Mouse (Mus musculus) CD4-positive, CD25-positive, alpha-beta regulatory T cell (primary cell): ENCODE measurements around the gene Stag3. TPM values are rescaled to one million over a fixed set of nuclear protein-coding genes. Genes with fewer than 3 reads are reported as not detected.

Source experiments
- polyA plus RNA-seq: library from polyadenylated mRNA; unstranded; fragments of 100-300 nt; shearing (Covaris generic); gene quantifications from one replicate; pipeline ENCODE4 v1.2.1, GENCODE M21; 2017

The Stag3 gene
- 0.77 TPM for polyA plus RNA-seq

GRCm38 (mm10) chr5:138279585-138280424, at the start of gene Stag3, which contains the start of the genes Gm43720 and Gpc2:
Stag3 (plus strand) TSS chr5:138280240.
Gm43720 (minus strand) TSS chr5:138279958.
Gpc2 (minus strand) TSS chr5:138280005.

GRCm38 (mm10) chr5:138255353-138256093, 24.5 kb upstream of the Stag3 start, which contains the start of gene Lamtor4:
Lamtor4 (plus strand) TSS chr5:138255482.

GRCm38 (mm10) chr5:138263260-138264206, 16.5 kb upstream of the Stag3 start, which contains the start of gene BC037034:
BC037034 (minus strand) TSS chr5:138264033.

GRCm38 (mm10) chr5:138272409-138272923, 7.6 kb upstream of the Stag3 start, which contains the start of gene Gal3st4:
Gal3st4 (minus strand) TSS chr5:138272840.

GRCm38 (mm10) chr5:138341661-138342060, 61.6 kb downstream of the Stag3 start, which contains the start of gene Pvrig:
Pvrig (plus strand) TSS chr5:138341961.

Other genes starting within 250 kb of the Stag3 start
- not detected for gene Smok3c, start 227.0 kb upstream of the Stag3 start, polyA plus RNA-seq
- 16.0 TPM for gene Zkscan1, start 195.2 kb upstream of the Stag3 start, polyA plus RNA-seq
- 23.6 TPM for gene Zscan21, start 163.3 kb upstream of the Stag3 start, polyA plus RNA-seq
- gene Zfp113, start 124.5 kb upstream of the Stag3 start, polyA plus RNA-seq, result 20.1 TPM
- 208 TPM for gene Cops6, start 119.2 kb upstream of the Stag3 start, polyA plus RNA-seq
- 10.9 TPM for gene Ap4m1, start 108.2 kb upstream of the Stag3 start, polyA plus RNA-seq
- gene Mcm7, start 107.8 kb upstream of the Stag3 start, polyA plus RNA-seq, result 85.2 TPM
- 50.7 TPM for gene Taf6, start 92.8 kb upstream of the Stag3 start, polyA plus RNA-seq
- 16.3 TPM for gene Cnpy4, start 92.8 kb upstream of the Stag3 start, polyA plus RNA-seq
- 1.5 TPM for gene Mblac1, start 85.9 kb upstream of the Stag3 start, polyA plus RNA-seq
- gene Nxpe5, start 54.3 kb upstream of the Stag3 start, polyA plus RNA-seq, result 0.10 TPM
- gene Lamtor4, start 24.8 kb upstream of the Stag3 start, polyA plus RNA-seq, result 79.6 TPM
- 40.7 TPM for gene BC037034, start 16.2 kb upstream of the Stag3 start, polyA plus RNA-seq
- gene Gal3st4, start 7.4 kb upstream of the Stag3 start, polyA plus RNA-seq, result 0.37 TPM
- gene Gm43720, start 282 bp upstream of the Stag3 start, polyA plus RNA-seq, result 0.12 TPM
- gene Gpc2, start 235 bp upstream of the Stag3 start, polyA plus RNA-seq, result 1.4 TPM
- 6.1 TPM for gene Pvrig, start 61.7 kb downstream of the Stag3 start, polyA plus RNA-seq
- 23.2 TPM for gene Zfp157, start 161.2 kb downstream of the Stag3 start, polyA plus RNA-seq